Mouse (Mus musculus) mesoderm, embryonic 11.5 days (tissue): ENCODE data around the gene Fars2.

Source experiments
- DNase-seq: peaks from one replicate; pipeline ENCODE4 v3.0.0-alpha.2; 2012; ENCODE audit warnings: low read depth, low spot score

Fars2 gene

DNA sequence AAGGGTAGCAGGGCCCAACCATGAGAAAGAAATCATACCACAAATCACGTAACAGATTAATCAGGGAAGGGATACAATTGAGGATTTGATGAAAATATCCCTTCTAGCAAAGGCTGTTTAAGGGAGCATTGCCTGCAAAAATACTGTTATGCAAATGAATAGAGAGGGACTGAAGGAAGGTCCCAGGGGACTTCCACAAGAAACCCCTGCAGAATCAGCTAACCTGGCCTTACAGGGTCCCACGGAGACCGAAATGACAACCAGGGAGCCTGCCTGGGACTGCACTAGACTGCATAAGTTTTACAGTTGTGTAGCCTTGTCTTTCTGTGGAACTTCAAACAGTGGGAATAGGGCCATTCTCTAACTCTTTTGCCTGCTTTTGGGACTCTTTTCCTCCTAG, 98.8 kb downstream of the Fars2 start:
- DNase-seq: no peak

DNA sequence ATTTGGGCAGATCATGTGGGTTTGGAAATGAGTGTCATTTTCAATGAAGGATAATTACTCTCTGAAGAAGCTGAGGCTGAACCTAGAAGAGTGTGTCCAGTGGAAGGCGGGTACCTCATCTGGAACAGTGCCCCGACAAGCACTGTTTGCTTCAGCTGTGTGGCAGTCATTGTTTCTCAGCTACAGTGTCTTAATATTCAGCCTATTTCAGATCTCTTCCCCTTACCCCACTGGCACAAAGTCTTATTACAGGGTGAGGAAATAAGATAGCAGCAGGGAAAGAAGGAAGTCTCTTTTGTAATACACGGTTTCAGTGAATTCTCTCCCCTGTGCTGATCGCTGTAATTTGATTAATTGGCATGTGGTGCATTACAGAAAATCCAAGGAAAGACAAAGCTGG, 101.1 kb downstream of the Fars2 start:
- DNase-seq: no peak

DNA sequence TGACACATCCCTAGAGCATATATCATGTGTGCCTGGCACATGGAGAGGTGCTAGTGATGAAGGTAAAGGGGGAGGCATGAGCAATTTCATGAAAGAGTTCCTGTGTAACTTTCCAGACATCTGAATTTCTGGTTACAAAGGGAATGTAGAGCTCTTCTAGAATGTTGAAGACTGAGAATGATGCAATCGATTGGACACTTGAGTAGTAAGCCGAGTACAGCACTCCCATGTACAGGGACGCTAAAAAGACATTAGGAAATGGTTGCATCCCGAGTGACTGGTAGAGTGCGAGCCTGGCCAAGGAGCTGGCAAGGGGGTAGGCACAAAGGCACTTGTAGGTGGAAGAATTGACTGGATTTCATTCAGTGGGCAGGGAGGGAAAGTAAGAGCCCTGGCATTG, 102.3 kb downstream of the Fars2 start:
- no peak for DNase-seq

DNA sequence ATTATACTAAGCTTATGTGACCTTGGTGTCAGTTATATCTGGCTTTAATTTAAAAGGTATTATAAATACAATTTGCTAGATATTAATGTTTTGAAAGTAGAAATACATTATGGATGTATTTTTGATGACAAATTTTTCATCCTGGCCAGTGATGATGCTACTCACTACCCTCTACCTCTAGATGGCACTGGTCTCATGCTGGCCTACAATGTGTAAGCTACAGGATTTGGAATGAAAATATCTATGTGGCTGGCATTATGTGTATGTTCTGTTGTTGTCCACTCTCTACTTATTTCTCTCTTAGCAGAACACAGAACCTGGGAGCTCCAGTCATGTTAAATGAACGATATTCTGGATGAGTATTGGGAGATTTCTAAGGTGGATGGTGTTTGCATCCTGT, 104.7 kb downstream of the Fars2 start:
- DNase-seq: no peak

DNA sequence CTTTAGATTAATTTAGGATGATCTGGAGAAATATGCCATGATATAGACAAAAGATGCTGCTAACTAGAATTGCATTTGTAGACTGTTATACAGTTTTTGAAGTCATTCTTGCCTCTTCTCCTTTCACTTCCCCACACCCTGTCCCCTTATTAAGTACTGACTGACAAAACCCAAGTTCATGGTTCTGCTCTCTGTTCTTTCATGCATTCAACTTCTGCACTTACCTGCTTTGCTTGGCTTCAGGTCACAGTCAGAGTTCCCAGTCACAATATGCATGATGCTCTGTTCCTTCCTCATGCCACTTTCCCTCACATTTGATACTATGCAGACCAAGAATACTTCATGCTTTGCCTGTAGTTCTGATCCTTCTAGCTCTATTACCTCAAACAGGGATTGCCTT, 105.5 kb downstream of the Fars2 start:
- DNase-seq: no peak

DNA sequence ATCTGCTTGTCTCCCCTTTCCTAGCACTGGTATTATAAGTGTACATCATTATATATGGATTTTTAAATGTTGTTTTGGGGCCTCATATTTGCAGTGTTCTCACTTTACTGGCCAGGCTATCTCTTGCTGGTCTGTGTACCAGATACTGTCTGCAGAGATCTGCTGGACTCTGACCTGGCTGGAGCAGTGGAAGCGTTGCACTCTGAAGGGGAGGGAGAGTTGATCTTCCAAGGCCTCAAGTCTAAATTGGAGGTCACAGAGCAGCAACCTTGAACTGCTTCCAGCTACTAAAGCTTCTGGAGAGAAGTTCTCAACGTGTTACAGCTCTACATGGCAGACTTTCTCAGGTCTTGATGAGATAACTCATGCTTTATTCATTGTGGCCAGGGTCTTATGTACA, 107.2 kb downstream of the Fars2 start:
- DNase-seq: no peak

DNA sequence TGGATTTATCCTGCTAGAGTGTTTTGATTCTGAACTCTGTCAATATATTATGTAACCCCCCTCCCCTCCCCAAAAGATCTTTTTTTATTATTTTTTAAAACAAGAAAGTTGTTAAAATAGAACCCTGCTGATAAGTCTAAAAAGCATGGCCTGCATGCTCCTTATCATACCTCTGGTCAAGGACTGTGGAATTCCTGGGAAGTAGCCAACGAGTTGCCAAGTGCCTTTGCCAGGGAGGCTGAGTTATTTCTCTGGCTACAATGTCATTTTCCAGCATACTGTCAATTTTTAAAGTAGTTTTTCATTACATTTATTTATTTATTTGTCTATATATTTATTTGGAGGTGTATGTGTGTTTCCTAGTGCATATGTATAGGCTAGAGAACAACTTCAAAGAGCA, 125.0 kb downstream of the Fars2 start:
- no peak for DNase-seq

DNA sequence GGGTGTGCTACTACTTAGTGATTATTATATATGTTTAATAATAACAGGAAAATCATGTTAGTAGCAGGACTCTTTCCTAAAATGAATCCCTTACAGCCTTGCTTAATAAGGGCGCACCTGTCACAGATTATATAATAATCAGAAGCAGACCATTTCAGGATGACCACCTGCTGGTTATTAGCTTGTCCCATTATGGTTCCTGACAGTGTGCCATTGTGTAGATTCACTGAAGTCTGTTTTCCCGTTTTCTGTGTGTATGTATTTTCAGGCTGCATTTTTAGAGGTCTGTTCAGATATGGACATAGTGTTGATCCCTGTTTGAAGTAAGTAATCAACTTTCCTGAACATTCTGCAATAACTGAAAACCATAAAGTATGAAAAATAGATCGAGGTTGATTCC, 136.7 kb downstream of the Fars2 start:
- no peak for DNase-seq

DNA sequence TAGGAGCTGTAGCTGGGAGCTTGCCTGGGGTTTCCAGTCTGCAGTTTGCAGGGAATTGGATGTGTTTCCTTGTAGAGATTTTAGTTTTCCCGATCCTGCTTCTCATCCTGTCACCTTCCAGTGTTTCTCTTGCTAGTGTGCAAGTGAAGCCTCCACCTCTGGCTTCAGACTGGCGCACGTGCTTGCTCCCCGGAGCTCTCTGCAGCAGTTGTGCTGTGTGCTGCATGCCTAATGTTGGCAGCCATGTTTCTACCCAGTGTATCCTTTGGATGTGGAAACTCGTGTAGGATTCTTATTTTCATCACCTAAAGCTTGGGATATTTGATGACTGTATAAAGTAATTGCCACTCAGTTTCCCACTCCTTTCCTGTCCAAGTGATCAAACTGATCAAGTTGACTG, 140.0 kb downstream of the Fars2 start:
- no peak for DNase-seq

DNA sequence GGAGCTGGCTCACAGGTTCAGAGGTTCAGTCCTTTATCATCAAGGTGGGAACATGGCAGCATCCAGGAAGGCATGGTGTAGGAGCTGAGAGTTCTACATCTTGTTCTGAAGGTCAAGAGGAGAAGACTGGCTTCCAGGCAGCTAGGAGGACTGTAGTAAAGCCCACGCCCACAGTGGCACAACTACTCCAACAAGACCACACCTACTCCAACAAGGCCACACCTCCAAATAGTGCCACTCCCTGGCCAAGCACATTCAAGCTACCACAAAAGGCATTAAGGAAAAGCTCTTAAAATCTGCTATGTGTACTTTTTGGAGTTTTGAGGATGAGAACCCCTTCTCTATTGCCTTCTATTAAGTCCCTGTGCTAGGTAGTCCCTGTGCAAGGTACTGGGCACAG, 142.5 kb downstream of the Fars2 start:
- no peak for DNase-seq

DNA sequence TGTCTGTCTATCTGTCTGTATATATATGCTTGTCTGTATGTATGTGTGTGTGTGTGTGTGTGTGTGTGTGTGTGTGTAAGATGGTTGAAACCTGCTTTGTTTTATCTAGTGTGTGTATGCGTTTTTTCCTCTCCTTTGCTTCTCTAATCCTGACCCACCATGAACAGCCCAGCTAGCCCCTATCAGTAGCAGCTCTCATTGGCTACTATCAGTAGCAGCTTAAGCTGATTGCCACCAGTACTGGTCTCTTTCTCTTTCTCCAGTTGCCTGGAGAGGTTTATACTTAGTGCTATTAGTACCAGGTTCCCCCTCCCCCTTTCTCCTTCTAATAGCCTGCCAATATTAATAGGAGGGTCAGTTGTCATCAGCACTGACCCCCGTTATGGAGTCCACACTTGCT, 144.1 kb downstream of the Fars2 start:
- DNase-seq: no peak

DNA sequence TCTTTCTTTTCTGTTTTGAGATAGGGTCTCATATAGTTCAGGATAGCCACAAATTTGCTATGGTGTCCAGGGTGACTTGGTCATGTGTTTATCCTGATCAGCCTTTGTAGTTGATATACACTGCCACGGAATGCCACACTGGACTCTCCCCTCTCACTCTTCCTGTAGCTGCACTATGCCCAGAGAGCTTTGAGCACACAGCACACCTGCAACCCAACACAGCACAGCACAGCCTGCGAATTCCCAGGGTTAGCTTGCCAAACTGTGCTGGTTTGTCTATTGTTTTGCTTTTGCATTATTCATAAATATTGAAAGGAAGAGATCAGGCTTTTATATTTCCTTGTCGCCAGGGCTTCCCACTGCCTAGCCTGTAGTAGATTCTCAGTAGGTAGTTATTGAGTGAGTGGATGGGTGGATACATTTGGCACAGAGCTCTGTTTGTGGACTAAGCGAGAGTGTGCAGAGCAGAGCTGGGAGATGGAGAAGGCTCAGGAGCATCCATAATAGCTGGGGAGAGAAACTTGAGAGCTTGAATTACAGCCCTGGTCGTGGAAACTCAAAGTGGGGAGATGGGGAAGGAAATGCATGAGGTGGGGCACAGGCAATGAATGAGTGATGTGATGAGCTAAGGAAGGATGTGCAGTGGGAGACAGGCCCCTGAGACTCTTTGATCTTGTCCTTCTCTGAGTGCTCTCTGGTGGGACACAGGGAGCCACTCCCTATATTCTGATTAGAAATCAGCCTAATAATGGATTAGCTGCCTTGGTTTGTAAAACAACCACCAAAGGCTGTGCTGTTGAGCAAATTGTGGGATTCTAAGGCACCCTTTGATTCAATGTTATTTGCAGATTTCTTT, 146.3 kb downstream of the Fars2 start:
- DNase-seq: no peak

DNA sequence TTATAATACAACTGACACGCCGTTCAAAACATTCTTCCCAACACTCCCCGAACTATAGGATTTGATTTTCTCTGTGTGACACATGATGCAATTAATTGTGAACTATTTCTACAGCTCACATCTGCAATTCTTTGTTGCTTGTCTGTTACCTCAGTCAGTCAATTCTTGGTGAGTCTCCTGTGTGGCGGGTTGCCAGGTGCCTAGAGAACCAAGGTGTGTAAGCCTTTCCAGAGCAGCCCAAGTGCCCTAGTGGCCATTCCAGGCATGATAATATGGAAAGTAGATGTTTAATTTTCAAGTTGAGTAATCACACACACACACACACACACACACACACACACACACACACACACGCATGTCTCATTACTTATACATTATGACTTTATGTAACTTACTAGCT, 147.2 kb downstream of the Fars2 start:
- no peak for DNase-seq

DNA sequence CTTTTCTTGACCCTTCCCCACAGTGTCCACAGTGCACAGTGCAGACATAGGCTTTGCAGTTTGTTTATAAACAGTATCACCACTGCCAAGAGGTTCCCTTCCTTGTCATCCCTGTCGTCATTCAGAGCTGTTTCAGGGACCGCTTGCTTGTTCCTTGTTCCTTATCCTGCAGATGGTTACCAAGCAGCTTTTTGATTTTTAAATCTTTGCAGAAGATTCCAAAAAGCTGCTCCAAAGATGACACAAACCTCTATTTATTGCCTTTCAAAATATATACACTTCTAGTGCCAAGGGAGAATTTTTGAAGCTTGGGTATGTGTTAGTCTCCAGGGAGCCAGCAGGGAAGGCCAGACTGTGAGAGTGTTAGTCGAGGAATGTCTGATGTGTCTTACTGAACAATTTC, 148.1 kb downstream of the Fars2 start:
- DNase-seq: no peak

DNA sequence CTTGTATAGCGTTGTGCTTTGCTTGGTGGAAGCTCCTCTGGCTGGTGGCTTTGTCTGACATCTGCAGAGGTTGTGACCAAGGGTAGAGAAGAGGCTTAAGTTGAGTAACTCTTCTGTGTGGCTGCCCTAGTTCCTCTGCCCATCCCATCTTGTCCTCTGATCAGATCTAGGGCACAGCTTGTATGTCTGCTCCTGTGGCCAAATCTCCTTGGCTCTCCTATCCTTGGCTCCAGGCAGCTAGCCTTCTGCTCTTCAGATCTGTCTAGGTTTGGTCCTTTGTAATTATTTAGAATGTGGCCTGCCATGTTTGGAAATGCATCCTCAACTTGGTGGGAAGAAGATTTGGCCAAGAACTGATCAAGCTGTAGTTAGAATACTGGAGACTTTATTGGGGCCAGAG, 150.2 kb downstream of the Fars2 start:
- no peak for DNase-seq

DNA sequence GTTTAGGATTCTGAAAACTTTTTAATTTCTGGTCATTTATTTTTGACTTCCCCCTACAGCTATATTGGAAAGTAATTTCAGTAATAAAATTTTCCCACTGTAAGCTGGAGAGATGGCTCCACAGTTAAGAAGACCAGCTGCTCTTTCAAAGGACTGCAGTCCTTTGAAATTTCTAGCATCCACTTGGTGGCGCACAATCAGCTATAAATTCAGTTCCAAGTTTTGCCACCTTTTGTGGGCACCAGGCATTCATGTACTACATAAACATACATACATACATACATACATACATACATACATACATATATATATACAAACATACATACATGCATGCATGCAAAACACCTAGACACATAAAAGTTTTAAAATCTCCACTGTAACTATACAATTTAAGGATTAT, 153.7 kb downstream of the Fars2 start:
- DNase-seq: no peak

DNA sequence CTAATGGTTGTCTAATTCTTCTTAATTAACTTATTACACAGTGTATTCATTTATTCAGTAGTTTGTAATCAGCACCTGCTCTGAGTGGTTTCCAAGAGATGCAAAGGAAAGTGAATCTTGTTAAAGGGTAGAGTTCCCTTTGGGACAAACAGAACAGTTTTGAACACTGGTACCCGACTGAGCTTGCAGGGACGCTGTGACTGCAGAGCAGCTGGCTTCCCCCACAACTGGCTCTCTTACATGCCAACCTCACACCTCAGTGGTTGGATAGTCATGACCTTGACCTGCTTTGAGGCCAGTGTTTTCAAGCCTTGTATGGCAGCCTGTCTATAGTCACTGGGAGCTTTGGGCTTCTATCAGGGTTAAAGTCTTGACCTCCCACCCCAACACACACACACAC, 156.3 kb downstream of the Fars2 start:
- no peak for DNase-seq

DNA sequence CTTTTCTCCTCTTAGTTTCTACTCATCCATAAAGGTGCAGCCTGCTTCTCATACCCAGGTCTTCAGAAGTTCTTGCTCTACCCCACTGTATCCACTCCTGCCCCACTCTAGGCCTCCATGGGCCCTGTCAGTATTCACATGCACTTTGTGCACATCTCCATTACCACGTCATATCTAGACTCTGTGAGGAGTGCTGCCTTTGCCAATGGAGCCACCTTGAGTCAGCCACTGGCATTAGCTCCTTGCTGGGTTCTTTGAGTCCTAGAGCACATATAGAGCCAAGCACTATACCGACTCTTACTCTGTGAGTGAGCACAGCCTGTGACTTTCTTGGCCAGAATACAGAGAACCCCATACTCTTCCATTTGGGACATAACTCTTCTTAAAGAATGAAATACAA, 159.0 kb downstream of the Fars2 start:
- no peak for DNase-seq

DNA sequence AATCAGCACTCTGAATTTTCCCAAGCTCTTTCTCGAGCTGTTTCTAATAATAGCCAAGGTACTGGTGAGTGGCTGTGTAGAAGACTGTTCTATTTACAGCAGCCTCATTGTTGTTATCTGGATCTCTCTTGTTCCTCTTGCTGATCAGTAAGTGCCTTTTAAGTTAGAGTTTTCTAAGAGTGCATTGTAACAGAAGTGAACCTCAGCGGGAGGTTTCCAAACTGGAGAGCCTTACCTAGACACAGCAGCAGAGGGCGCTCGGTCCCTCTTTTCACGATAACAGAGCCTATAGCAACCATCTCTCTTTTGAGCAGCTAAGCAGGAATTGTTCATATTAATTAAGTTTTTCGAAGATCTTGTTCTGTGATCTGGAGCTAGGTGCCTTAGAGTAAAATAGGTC, 164.8 kb downstream of the Fars2 start:
- peak; percentile 78 for DNase-seq

DNA sequence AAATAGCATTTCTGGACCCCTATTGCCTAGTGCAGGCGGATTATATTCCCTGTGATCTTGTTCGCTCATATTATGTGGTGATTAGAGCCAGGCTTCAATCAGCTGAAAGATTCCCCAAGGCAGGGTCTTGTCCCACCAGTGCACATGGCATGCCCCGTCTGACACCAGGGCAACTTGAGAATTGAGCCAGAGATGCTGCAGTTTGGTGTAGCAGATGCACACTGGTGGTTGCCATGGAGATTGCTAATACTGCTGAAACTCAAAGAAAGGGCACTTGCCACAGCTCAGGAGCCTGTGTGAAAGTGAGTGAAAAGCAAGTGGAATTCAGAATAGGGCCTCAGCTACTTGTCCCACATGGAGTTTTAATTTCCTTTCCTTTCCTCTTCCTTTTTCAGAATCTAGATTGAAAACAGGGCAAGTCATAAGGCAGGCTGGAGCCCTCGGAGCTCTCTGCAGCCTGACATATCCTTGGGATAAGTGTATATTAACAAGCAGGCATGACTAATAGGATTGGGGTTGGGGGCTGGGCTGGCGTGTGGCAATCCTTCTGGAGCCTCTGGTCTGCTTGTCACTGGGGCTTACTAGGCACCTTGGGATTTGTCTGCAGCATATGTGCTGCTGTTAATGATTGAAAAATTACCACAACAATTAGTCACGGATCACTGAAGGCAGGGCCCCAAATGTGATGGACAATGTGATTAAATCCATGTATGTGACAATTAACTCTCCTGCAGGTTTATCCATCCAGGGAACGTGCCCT, 165.8 kb downstream of the Fars2 start:
- DNase-seq: peak; percentile 80

DNA sequence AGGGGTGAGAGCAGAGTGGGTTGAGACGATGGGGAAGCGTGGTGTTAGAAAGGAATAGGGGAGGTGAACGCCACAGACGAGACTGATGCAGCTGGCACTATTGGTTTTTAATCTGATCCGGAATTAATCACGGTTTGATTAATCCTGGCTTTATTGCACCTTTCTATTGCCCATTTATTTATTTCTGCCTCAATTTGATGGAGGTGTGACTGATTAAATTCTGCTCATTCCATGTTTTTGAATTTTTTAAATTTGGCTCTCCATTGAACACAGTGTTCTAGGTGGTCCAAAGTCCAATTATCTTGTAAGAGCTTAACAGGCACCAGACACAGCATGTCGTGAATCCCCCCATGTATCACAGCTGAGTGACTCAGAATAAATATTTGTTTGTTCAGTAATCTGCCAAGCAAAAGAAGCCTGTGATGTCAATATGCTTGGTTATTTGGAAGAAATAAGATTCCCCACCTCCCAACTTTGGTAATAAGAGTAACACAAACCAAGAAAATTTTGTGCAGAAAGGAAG, 166.4 kb downstream of the Fars2 start:
- no peak for DNase-seq

DNA sequence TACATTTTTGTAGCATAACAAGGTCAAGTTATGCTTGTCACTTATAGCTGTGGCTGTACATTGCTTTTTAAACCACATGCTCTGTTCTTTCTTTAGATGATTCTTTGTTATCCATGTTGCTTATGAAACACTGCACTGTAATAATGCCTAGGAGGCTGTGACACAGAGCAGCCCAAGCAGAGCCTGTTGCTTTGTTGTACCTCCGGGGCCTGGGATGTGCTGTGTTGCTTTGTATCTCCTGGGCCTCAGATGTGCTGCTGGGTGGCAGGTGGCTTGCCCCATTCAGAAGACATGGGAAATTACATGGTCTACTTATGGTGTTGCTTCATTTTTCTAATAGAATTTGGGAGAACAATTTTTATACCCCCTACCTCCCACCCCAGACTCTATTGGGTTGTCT, 166.9 kb downstream of the Fars2 start:
- DNase-seq: no peak

DNA sequence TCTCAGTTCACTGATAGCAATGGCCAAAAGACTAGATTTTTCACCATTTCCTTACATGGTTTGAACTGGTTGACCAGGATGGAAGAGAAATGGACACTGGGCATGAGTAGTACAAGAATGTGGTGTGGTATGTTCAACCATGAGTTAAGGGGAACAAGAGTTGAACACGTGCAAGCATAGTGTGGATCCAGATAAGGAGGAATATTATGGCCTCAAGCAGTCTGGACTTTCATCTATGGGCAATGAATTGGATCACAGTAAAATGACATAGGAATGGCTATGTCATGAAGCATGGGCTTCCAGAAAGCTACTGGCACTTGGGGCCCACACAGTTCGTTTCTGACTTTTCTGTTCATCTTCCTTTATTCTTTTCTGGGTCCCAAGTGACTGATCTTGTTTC, 168.0 kb downstream of the Fars2 start:
- DNase-seq: no peak
